8 mouse cellular contexts compared by ENCODE assay signal in the genomic region with DNA sequence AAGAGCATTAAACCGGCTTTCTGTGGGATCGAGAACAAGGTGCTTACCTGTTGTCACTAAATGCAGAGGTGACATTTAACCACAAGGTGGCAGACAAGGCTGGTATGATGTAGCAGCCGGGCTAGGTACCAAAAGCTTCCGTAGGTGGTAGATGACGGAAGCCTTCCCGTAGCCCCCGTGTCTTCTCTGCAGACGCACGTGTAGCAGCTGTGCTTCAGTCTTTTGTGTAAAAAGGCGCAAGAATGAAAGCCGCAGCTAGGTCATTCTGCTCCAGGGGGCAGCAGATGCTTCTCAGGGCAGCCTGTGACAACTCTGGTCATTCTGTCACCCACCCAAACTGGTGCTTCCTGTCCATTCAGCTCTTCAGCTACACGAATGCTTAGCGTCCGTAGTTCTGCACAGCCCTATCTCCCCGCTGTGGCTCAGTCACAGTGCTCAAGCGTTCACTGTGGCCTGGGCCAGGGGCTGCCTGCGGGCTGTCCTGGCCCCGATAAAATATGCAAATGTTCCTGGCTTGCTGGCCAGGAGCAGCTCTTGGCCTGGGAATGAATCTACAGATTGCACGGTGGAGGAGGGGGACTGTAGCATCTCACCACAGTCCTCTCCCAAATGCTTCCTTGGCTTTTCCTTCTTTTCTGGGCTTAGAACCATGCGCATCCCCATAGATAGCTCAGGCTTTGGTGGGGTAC. TPM values are rescaled to one million over a fixed set of nuclear protein-coding genes. Genes with fewer than 3 reads are reported as not detected.
DNase-seq lines count a peak whose midpoint lies in the region; ATAC-seq lines count a peak whose summit lies in the region.

No protein-coding gene starts in this region.

- peak; percentile 76 for DNase-seq in layer of hippocampus, adult 11-12 months (ENCODE audit: low spot score)
- no peak for DNase-seq in layer of hippocampus, adult 9-10 months (ENCODE audit: low spot score)
- DNase-seq in cerebellum, postnatal 10 days: peak; percentile 92 to 94
- peak; percentile 64 for DNase-seq in neural tube, embryonic 10.5 days (ENCODE audit: extremely low spot score, low spot score)
- peak; percentile 76 for DNase-seq in thymus, postnatal 25 days

- peak; percentile 67 for ATAC-seq in granulocyte monocyte progenitor cell, adult 5-6 weeks (replicated peaks; ENCODE audit: poor library complexity, severe bottlenecking)
- 0 out of 2 replicates have a peak, but pooled peaks have one; percentile 51 for ATAC-seq in kidney, embryonic 16.5 days (ENCODE audit: low FRiP score, low TSS enrichment)
- ATAC-seq in liver, embryonic 12.5 days: no peak

- peak overlapping the region; percentile 49 for H3K9ac ChIP-seq in kidney, embryonic 16.5 days (replicated peaks; ENCODE audit: low read length)
- no peak overlapping the region for H3K9ac ChIP-seq in liver, embryonic 12.5 days

- peaks cover 7% of the 10 kb centered on the region; the same call in 1 of the 2 replicates for H3K4me1 ChIP-seq in kidney, embryonic 16.5 days (ENCODE audit: insufficient read depth, low read length)
- peaks cover 17% of the 10 kb centered on the region for H3K4me1 ChIP-seq in liver, embryonic 12.5 days

- 0 out of 2 replicates have a peak, but pooled peaks cover 3% of the 10 kb centered on the region for H3K27me3 ChIP-seq in kidney, embryonic 16.5 days (ENCODE audit: insufficient read depth, low read length)
- H3K27me3 ChIP-seq in liver, embryonic 12.5 days (replicated peaks): peaks cover 53% of the 10 kb centered on the region

- WGBS in kidney, embryonic 16.5 days: 5% methylated on average over 20 of the region's 20 CpGs
- 8% methylated on average over 20 of the region's 20 CpGs for WGBS in liver, embryonic 12.5 days (ENCODE audit: insufficient replicate concordance)

- H3K36me3 ChIP-seq in kidney, embryonic 16.5 days (ENCODE audit: insufficient read depth, low read length): no peaks in the 10 kb centered on the region
- no peaks in the 10 kb centered on the region for H3K36me3 ChIP-seq in liver, embryonic 12.5 days

- peak overlapping the region; percentile 37 for H3K4me3 ChIP-seq in kidney, embryonic 16.5 days (ENCODE audit: low read length)
- H3K4me3 ChIP-seq in liver, embryonic 12.5 days: 0 out of 2 replicates have a peak overlapping the region, but pooled peaks have one; percentile 2

- H3K9me3 ChIP-seq in kidney, embryonic 16.5 days (ENCODE audit: low read length): no peaks in the 10 kb centered on the region
- H3K9me3 ChIP-seq in liver, embryonic 12.5 days (replicated peaks): no peaks in the 10 kb centered on the region

- no peak overlapping the region for H3K27ac ChIP-seq in kidney, embryonic 16.5 days (ENCODE audit: low read length)
- no peak overlapping the region for H3K27ac ChIP-seq in liver, embryonic 12.5 days

- H3K4me2 ChIP-seq in kidney, embryonic 16.5 days (replicated peaks; ENCODE audit: low read depth, low read length): peak overlapping the region; percentile 61
- H3K4me2 ChIP-seq in liver, embryonic 12.5 days: peak overlapping the region; percentile 47

RNA-seq across cellular contexts. Expression of gene Adam11, which starts 21.8 kb away (rescaled TPM):
- total RNA-seq in granulocyte monocyte progenitor cell, adult 5-6 weeks (2014; fragmentation: Nextera tagmentation): 9.4 TPM in 1 of 2 replicates, not detected in the other
- total RNA-seq in granulocyte monocyte progenitor cell, adult 5-6 weeks (2017): 0.17 TPM in 1 of 2 replicates, not detected in the other
- 8.7 and 8.8 TPM in 2 replicates for polyA plus RNA-seq in kidney, embryonic 16.5 days (2015; fragmentation: Nextera tagmentation; extraction: Ambion mirVana)
- 0.48 and 0.71 TPM in 2 replicates for polyA plus RNA-seq in liver, embryonic 12.5 days (2016; fragmentation: Nextera tagmentation; extraction: Ambion mirVana)

RNA-seq across cellular contexts. Expression of gene Ccdc43, which starts 41.8 kb away (rescaled TPM):
- 15.5 and 16.9 TPM in 2 replicates for total RNA-seq in granulocyte monocyte progenitor cell, adult 5-6 weeks (2014; fragmentation: Nextera tagmentation)
- total RNA-seq in granulocyte monocyte progenitor cell, adult 5-6 weeks (2017): 33.5 and 42.8 TPM in 2 replicates
- 51.9 and 52.1 TPM in 2 replicates for polyA plus RNA-seq in kidney, embryonic 16.5 days (2015; fragmentation: Nextera tagmentation; extraction: Ambion mirVana)
- polyA plus RNA-seq in liver, embryonic 12.5 days (2016; fragmentation: Nextera tagmentation; extraction: Ambion mirVana): 26.9 and 27.5 TPM in 2 replicates
